Mouse (Mus musculus): ENCODE results near the gene Obscn.

The Obscn gene

DNA sequence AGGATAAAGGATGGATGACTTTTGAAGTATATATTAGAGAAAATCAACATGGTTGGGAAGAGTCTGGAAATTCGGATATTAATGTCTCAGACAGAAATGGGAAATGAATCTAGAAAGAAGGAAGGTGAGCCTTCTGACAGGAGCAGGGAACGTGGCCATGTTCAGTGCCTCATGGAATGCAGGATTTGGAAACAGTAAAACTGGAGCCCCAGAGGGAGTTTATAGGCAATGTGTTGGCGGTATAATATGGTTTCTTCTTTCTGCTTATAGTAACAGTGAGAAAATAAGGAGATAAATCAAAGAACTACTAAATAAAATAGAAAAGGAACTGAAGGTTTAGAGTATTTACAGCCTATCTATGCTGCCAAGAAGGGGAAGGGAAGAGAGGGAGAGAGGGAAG, 78.2 kb downstream of the Obscn start:
- no peak for DNase-seq (ENCODE audit: low spot score)

DNA sequence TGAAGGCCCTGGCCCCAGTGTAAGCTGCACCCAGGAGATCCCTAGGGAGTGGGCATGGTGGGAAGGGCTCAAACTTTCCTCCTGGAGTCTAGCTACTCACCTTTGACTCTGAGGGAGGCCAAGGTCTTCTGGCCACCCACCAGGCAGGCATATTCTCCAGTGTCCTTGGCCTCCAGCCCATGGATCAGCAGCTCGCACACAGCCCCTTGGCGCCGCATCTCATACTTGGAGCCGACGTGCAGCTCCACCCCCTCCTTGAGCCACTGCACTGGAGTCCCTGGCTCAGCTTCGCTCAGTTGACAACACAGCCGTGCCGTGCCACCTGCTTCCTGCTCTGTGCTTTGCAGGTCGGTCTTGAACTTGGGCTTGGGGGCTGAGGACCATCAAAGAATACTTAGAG, 85.2 kb downstream of the Obscn start:
- peak; percentile 78 for DNase-seq (ENCODE audit: low spot score)

DNA sequence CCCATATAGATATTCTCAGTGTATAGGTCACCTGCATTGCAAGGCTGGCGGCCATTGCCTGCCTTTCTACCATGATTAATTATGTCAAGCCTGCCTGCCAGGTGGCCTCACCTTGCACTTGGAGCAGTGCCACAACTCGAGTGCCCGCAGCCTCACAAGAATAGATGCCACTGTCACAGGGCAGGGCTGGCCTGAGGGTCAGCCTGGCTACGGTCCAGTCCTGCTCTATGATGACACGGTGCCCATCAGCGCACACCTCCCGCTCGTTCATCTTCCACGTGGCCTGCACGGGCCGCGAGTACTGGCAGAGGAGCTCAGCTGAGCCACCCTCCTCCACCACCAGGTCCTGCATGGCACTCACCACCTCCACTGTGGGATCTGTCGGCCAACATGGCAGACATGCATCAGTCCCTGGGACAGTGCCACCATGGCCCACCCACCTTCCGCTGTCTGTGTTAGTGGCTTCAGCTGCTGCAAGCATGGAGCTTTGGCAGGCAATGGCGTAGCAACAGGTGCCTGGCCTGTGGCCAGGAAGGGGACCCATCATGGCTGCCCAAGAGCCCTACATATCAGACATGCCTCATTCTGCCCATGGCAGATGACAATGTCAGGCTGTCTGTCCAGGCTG, 91.4 kb downstream of the Obscn start:
- DNase-seq (ENCODE audit: low spot score) = no peak

DNA sequence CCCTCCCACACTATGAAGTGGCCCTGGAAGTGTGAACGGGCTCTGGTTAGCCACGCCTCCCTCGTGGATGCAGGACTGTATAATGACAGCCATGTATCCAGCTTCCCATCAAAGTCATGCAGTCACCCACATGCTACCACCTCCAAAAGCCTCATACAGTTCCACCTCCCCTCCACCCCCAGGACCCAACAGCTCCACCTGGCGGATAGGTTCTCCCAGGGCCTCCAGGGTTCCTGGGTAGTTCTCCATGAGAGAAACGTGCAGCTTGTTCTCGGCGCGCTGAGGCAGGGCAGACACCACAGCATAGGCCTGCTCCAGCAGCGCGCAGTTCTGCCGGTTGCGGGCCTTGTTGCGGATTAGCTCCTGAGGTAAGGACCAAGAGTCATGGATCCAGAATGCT, 107.2 kb downstream of the Obscn start:
- no peak for DNase-seq (ENCODE audit: low spot score)

DNA sequence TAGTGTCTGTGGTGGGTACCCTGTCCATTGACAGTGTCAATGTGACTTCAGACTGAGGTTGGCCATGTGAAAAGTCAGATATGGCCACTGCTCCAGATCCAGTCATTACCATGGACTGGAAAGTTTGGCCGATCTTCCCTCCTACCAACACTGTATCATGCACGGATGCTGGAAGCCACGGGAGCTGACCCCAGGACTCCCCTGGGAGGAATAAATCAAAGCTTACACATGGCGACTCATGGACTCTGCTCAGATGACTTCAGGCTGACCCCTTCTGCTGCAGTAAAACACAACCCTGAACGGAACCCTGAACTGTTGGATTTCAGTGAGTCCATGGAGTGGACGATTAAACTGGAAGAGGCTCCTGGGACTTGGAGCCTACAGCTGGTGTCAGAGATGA, 109.8 kb downstream of the Obscn start:
- DNase-seq (ENCODE audit: low spot score) = no peak

DNA sequence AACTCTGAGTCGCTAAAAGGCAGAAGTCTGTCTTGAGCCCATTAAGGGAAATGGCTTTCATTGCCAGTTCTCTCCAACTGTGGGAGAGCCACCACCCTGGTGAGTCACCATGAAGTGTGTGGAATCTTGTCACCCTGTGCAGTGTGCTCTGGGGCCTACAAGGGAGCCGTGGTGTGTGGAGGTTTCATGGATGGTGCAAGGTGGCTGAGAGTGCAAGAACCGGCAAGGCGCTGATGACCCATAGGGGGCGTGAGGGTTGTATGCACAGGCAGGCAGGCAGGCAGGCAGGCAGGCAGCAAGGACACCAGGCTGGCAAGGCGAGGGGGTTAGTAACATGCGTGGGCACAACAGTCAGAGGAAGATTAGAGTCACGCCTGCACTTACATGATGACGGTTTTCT, 121.2 kb downstream of the Obscn start:
- DNase-seq (ENCODE audit: low spot score) = peak; percentile 71

DNA sequence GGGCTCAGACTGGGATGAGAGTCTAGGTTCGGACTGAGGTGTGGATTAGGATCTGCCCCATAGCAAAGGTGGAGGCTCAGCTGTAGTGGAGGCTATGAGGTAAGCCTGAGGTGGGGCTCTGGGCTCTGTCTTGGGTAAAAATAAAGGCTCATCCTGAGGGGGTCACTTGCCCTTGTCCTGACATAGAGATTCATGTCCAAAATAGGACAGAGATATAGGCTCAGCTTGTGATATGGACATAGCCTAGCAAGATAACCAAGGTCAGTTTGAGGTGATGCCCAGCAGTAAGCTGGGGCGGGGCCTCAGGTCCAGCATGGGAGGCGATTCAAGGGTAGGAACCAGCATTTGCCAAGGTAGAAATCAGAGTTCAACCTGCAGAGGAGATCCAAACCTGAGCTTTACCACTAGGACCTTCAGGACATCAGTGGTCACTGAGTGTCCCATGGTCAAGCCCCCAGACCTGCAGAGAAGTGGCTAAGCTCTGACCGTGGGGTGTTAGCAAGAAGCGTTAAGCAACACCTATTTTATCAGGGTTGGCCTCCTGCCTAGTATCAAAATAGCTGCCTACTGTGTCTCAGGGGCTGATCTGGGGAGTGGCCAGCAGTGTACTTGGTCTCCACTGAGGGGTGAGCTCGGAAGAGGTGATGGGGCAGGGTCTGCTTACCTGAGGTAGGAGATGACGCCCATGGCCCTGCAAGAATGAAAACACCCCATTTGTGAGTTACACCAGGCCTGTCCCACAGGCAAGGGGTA, 133.7 kb downstream of the Obscn start:
- DNase-seq (ENCODE audit: low spot score) = no peak

DNA sequence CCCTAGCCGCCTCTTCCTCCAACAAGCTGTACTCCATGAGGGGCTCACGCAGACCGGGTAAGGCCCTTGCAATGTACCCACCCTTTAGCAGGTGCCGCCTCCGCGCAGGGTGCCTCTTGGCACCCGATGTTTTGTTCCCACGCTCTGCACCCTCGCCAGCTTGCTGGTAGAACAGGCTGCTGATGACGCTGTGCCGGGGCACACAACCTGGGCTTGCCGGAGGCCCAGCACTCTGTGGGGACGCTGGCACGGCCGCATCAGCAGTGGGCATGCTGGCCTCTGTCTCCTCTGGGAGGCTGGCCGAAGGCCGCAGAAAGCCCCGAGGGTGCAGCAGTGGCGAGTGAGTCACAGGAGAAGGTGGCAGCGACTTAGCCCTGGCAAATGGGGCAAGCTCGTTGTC, 135.6 kb downstream of the Obscn start:
- no peak for DNase-seq (ENCODE audit: low spot score)

DNA sequence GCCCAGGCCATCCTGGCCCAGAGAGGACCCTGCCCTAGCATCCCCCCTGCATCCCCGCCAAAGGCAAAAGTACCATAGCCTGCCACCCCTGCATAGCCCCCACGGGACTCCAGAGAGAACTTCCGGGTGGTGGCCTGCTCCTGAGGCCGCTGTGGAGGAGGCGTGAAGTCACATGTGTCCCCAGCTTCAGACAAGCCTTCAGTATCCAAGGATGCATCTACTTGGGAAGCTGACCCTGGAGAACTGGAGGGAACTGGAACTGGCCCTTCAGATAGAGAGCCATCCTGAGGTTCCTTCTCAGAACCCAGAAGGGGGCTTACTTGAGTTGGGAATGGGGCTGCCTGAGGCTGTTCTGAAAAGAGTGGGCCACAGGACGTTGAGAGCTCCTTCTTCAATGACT, 136.4 kb downstream of the Obscn start:
- no peak for DNase-seq (ENCODE audit: low spot score)

DNA sequence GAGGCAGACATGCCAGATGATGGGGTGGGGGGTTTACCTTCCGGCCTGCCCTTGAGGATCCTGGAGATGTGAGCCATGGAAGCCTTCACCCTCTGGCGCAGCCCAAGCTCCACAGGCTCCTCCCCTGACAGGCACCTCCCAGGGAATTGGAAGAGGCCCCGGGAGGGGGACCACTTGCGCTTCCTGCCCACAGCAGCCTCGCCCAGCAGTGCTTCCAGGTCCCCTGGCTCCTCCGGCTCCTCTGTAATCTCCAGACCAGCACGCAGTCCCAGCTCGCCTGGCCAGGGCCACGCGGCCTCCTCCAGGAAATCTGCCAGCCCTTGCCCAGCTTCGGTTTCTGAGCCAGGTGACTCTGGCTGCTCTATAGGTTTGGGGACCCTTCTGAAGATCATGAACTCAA, 137.0 kb downstream of the Obscn start:
- no peak for DNase-seq (ENCODE audit: low spot score)

DNA sequence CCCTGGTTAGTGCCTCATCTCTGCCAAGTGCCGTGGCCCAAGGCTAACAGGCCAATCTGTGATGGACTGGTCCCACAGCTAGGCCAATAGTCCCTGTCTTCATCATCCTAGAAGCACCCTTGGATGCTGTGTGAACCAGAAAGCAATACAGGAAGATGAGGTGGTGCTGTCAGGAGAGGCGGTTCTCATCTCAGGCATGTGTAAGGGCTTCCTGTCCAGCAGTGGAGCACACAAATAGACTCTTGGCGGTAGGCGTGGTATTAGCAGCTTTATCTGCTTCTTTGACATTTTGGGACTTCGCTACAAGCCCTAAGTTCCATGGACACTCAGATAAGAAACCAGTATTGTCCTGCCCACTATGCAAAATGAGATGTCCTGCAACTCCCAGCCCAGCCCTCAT, 138.7 kb downstream of the Obscn start:
- DNase-seq (ENCODE audit: low spot score) = no peak

DNA sequence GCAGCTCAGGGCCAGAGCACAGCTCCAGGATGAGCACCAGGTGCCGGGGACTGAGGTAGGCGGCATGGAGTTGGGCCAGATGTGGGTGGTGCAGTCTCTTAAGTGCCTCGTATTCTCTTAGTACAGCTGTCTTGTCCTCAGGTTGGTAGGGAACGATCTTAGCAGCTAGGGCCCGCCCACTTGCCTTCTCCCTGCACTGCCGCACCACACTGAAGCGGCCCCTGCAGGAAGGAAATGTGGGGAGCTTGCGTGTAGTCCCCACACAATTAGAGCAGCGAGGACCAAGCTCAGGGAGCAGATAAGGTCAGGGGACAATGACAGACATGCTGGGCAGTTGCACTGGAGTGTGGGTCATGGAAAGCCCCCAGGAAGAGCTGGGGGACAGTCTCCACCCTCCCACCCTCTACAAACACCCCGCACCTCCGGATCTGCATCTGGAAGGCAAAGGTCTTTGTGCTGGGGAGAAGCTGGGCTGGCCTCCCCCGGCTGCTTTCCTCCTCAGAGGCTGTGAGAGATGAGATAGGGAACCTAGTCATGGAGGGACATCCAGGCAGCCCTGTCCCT, 140.3 kb downstream of the Obscn start:
- DNase-seq (ENCODE audit: low spot score) = no peak

DNA sequence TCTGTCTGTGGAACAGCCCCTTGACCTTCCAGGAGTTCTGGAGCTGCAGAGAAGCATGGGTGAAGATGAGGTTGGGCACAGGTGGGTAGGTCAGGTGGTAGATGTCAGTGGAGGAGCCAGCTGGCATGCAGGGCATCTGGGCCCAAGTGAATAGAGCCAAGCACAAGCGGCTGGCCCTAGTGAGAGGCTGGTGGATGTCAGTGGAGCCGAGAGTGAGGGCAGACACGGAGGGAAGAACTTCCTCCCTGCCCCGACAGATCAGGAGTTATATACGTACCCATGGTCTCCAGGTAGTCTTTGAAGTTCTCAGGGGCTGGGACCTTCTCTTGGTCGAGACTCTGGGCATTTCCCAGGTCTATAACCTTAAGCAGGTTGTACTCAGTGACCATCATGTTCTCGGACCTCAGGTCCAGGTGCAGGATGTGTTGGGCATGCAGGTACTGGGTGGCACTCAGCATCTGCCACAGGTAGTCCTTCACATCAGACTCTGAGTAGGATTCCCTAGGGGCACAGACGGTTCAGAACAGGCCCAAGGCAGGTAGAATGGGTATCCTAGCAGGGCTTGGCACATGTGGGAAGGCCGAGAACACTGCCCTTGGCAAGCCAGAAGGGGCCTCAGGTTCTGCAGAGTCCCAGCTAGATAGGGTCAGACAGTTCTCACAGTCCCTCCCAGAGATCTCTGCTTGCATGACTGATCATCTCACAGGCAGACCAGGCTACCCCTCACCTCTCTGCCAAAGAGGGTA, 141.0 kb downstream of the Obscn start:
- no peak for DNase-seq (ENCODE audit: low spot score)

DNA sequence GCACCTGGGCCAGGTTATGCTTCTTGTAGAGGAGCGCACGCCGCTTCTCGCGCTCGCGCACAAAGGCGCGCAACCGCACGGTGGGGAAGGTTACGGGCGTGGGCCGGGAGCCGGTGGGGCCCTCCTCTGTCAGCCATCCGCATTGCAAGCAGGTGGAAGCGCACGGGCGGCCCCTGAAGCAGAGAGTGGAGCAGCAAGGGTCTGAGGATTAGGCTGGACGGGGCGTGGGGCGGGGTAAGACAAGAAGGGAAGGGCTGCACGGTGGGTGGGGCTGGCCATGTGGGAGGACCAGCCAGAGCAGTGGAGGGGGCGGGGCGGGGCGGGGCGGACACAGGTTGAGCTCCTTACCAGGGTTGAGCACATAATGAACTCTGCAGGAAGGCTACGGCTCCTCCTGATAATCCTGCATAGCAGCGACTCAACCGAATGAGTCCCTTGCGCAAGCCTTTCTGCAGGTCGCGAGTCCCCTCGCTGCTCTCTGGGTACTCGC, 141.8 kb downstream of the Obscn start:
- peak; percentile 72 for DNase-seq (ENCODE audit: low spot score)

DNA sequence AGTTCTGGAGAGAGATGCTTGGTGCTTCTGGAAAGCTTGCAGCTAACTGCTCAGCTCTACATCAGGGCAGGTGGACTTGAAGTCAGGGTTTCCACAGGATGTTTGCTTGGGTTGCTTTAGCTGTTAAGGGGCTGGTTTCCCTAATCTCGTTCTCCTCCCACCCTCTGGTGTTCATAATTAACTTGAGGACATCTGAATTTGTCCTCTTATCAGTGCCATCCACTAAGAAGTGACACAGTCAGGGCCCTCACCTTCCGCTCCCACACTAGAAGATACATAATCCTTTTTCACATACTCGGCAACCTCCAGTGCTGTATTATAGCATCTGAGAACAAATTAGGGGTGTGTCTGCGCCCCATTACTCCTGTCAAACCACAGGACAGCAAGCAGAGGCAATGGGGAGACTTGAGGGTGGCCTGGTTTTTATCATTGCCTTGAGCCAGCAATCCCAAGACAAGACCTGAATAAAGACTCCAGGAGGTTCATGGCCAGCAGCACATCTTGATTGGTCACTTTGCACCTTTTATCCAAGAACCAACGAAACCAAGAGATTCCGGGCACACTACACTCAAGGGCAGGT, 143.0 kb downstream of the Obscn start:
- DNase-seq (ENCODE audit: low spot score) = no peak

DNA sequence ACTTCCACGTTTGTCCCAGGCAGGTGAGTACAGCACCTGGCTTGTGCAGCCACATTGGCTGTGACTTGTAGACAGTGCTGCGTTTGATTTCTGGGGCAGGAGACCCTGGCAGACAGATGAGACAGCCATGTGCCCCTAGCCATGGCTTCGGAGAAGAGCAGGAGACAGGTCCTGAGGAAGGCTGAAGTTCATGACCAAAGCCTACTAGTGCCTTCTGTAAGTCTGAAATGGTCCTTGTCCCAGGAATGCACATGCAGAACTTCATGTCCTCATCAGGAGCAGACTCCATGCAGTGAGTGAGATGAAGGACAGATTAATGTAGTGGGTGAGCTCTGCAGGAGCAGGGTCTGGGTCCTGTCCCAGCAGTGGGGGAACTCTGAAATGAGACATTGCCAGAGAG, 144.3 kb downstream of the Obscn start:
- no peak for DNase-seq (ENCODE audit: low spot score)

DNA sequence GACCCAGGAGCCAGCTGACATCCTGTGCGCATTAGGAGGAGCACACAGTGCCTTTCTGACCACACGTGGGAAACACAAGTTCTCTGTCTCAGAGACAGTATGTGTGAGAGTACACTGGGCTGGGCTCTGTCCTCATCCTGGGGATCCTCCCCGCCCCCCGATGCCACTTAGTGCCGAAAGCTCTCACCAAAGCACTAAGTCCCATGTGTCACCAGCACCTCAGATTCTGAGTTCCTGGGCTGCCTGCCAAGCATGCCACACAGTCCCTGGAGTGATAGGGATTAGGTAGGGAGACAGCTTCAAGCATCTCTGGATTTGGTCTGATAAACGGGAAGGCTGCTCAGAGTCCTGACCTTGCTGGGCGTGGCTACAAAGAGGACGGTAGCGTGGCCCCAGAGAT, 145.4 kb downstream of the Obscn start:
- no peak for DNase-seq (ENCODE audit: low spot score)

DNA sequence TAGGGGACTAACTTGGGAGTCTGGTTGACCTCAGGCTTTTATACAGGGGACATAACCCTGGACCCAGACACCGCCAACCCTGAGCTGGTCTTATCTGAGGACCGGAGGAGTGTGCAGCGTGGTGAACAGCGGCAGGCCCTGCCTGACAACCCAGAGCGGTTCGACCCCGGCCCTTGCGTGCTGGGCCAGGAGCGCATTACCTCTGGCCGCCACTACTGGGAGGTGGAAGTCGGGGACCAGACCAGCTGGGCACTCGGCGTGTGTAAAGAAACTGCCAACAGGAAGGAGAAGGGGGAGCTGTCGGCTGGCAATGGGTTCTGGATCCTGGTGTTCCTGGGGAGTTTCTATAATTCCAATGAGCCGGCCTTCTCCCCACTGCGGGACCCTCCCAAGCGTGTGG, 146.1 kb downstream of the Obscn start:
- no peak for DNase-seq (ENCODE audit: low spot score)

DNA sequence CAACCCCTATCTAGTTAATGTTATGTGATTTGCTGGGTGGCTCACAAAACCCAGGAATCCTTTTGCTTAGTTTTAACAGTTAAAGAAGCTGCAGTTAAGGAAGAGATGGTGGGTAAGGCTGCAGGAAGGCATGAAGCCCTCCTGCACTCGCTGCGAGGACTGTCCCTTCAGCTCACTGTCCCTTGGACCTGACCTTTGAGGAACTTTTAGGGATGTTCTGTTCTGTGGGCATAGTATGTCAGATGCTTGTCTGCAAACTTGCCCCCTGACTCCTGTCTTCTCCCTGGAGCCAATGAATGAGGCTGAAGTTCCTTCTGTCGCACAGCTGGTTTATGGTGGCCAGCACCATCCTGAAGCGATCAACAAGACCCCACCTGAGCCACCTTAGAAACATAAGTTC, 147.0 kb downstream of the Obscn start:
- DNase-seq (ENCODE audit: low spot score) = no peak

DNA sequence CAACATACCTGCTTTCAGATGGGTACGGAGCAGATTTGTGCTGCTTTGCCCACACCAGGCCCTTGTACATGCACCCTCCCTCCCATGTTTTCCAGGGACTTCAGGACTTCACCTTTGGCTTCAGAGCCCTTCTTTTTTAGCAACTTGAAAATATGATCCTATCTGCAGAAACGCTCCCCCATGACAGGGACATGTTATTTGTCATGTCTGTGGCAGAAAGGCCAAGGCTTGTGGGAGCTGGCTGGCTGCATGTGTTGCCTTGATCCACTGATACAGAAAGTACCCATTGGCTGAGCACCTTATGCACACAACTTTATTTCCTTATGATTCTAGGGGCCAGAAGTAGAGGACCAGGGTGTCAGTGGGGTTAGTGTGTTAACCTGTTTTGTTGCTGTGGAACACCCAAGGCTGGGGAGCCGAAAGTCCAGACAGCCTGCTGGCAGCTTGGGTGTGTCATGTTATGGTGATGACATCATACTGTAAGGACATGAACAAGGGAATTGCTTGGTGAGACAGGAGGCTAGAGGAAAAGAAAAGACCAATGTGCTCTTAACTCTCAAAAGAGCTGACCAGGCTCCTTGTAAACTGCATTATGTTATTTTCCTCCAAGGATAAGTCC, 150.8 kb downstream of the Obscn start:
- no peak for DNase-seq (ENCODE audit: low spot score)

DNA sequence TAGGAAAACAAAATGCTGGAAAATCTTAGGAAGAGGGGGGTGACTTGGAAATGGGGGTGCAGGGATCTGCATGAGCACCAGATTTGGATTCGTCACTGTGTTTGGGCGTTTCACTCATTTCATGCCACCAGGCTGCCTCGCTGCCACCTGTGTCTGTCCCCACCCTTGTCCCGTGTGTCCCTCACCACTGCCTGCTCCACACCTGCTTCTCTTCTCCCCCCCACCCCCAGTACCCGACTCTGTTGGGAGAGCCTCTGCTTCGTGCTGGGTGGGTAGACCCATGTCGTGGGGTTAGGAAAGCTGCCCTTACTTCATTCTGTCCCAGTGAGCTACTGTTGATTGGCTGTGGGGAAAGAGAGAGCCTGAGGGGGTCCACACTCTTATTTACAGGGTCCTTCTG, 151.5 kb downstream of the Obscn start:
- DNase-seq (ENCODE audit: low spot score) = no peak

DNA sequence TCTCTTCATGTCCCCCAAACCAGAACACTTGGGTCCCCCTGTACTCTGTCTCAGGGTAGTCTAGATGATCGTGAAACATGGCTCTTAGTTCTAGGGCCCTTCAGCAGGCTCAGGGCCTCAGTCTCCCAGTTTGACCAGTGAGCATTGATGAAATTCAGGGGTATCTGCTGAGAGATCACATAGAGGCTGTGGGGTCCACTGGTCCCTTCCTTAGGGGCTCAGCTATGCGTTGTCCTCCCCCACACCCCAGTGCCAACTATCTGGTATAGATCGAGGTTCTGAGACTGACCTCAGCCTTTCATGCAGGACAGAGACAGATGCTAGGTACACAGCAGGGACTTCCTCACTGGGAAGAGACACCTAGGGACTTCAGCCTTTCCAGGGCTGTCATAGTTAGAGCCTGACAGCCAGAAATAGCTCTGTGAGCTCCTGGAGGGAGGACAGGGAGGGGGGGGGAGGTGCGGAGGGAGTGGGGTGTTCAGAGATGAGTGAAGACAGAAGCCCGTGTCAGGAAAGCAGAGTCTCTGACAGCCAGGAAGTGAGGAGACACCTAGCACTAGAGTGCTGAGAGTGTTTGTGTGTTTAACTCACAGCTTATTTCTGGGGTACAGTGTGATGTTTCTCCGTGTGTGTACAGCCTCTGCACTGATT, 152.4 kb downstream of the Obscn start:
- DNase-seq (ENCODE audit: low spot score) = no peak

Measured in testis, postnatal 10 days (tissue).